Mouse (Mus musculus) ES-E14 (cell line): ENCODE measurements around the gene Vegfd.

Experiments
- CHD2 ChIP-seq: IDR thresholded peaks from 2 replicates; pipeline ENCODE4 v1.6.1; 2014; ENCODE audit warnings: mild to moderate bottlenecking, low read depth, low read length, inconsistent platforms
- MAFK ChIP-seq: IDR thresholded peaks from 2 replicates; pipeline ENCODE4 v1.6.1; 2014; ENCODE audit warnings: mild to moderate bottlenecking, low read depth, low read length, inconsistent platforms; ENCODE audit not compliant: insufficient read depth
- ZC3H11A ChIP-seq: IDR thresholded peaks from 2 replicates; pipeline ENCODE4 v1.6.1; 2012; ENCODE audit warnings: low read depth, mild to moderate bottlenecking, inconsistent platforms, low read length, borderline replicate concordance

GRCm38 (mm10) chrX:164408301-164408927 is 35.2 kb downstream of the Vegfd start:
- no peak for TF ChIP-seq MAFK
- TF ChIP-seq ZC3H11A: no peak
- TF ChIP-seq CHD2: no peak
